Mouse (Mus musculus): ENCODE measurements around the gene Lrch1. TPM values are rescaled to one million over a fixed set of nuclear protein-coding genes. Genes with fewer than 3 reads are reported as not detected.

Lrch1 gene
- total RNA-seq, 2 experiments from 2014 or later, result 28.6 to 52.3 TPM

Other genes with a start within 250 kb of the Lrch1 start
- 10 to 100 TPM; 89.6 to 93.4 TPM for gene Esd, start 215.6 kb downstream of the Lrch1 start, total RNA-seq (2021)
- 1 to 10 TPM in 1 of 2 experiments, under 1 TPM in 1; 0.77 to 1.2 TPM for gene Rubcnl, start 68.2 kb upstream of the Lrch1 start, total RNA-seq (2021)
- gene Lrrc63, start 183.0 kb upstream of the Lrch1 start, total RNA-seq (2021), result not detected
- 1 to 10 TPM; 8.0 to 8.1 TPM for gene Lcp1, start 183.2 kb upstream of the Lrch1 start, total RNA-seq (2021)

Data from left cerebral cortex, postnatal 10 days (tissue).